14 mouse cellular contexts compared by ENCODE assay signal in genomic region chr17:5151852-5152251, GRCm38 (mm10).
DNase-seq lines count a peak whose midpoint lies in the region; ATAC-seq and TF ChIP-seq lines count a peak whose summit lies in the region.
"Had no signal": no experiment of that assay in that cellular context is flagged by ENCODE, and none has a peak within 500 bp of the region (broad histone marks: within the 10 kb centered on the region; RNA-seq: fewer than 3 reads in every experiment).

No protein-coding gene starts in this region.

- no peak overlapping the region for H3K27ac ChIP-seq in forebrain, embryonic 14.5 days (ENCODE audit: low read depth, low read length)
- no peak overlapping the region for H3K27ac ChIP-seq in forebrain, embryonic 12.5 days
- H3K27ac ChIP-seq in layer of hippocampus, adult 2 months, result peak overlapping the region; percentile 64
- no peak overlapping the region for H3K27ac ChIP-seq in forebrain, embryonic 16.5 days (ENCODE audit: low read length)
- no peak overlapping the region for H3K27ac ChIP-seq in limb, embryonic 14.5 days (replicated peaks; ENCODE audit: low read depth, low read length)
- no peak overlapping the region for H3K27ac ChIP-seq in liver, embryonic 12.5 days
- H3K27ac ChIP-seq: embryonic facial prominence, embryonic 12.5 days; macrophage had no signal

- DNase-seq in forebrain, embryonic 14.5 days (ENCODE audit: low spot score), result peak; percentile 22
- DNase-seq in layer of hippocampus, adult 2 months (ENCODE audit: low spot score in 2 of 2), result no peak
- DNase-seq in layer of hippocampus, adult 9-10 months (ENCODE audit: low spot score), result no peak
- no peak for DNase-seq in limb, embryonic 14.5 days (ENCODE audit: low spot score)
- DNase-seq in right cerebral cortex, postnatal 4 days, result no peak
- DNase-seq: cerebellum, postnatal 10 days; thymus, adult 18-20 months had no signal

- WGBS in forebrain, embryonic 14.5 days, result 72% methylated on average over 11 of the region's 11 CpGs
- 79% methylated on average over 11 of the region's 11 CpGs for WGBS in forebrain, embryonic 12.5 days
- WGBS in forebrain, embryonic 16.5 days, result 51% methylated on average over 11 of the region's 11 CpGs
- WGBS in limb, embryonic 14.5 days, result 50% methylated on average over 11 of the region's 11 CpGs
- 86% methylated on average over 11 of the region's 11 CpGs for WGBS in liver, embryonic 12.5 days (ENCODE audit: insufficient replicate concordance)

- no peak for ATAC-seq in forebrain, embryonic 14.5 days
- ATAC-seq in forebrain, embryonic 12.5 days (ENCODE audit: low FRiP score), result no peak
- ATAC-seq in forebrain, embryonic 16.5 days, result 0 out of 2 replicates have a peak, but pooled peaks have one; percentile 23
- peak; percentile 23; the same call in 1 of the 2 replicates for ATAC-seq in limb, embryonic 14.5 days (ENCODE audit: low FRiP score, low read depth)
- no peak for ATAC-seq in liver, embryonic 12.5 days

- peaks cover 6% of the 10 kb centered on the region; the same call in 1 of the 2 replicates for H3K4me1 ChIP-seq in forebrain, embryonic 14.5 days (ENCODE audit: control insufficient read depth, insufficient read depth, low read length)
- H3K4me1 ChIP-seq in forebrain, embryonic 12.5 days, result peaks cover 30% of the 10 kb centered on the region
- peaks cover 15% of the 10 kb centered on the region for H3K4me1 ChIP-seq in forebrain, embryonic 16.5 days (replicated peaks; ENCODE audit: control insufficient read depth, insufficient read depth, low read length)
- peaks cover 9% of the 10 kb centered on the region; the same call in 1 of the 2 replicates for H3K4me1 ChIP-seq in limb, embryonic 14.5 days (ENCODE audit: control insufficient read depth, insufficient read depth, low read length)
- peaks cover 19% of the 10 kb centered on the region for H3K4me1 ChIP-seq in liver, embryonic 12.5 days

- H3K36me3 ChIP-seq in forebrain, embryonic 14.5 days (ENCODE audit: control insufficient read depth, insufficient read depth, low read length), result no peaks in the 10 kb centered on the region
- H3K36me3 ChIP-seq in forebrain, embryonic 12.5 days (replicated peaks), result no peaks in the 10 kb centered on the region
- H3K36me3 ChIP-seq in forebrain, embryonic 16.5 days (ENCODE audit: control insufficient read depth, insufficient read depth), result no peaks in the 10 kb centered on the region
- no peaks in the 10 kb centered on the region for H3K36me3 ChIP-seq in limb, embryonic 14.5 days (ENCODE audit: control insufficient read depth, insufficient read depth, low read length)
- H3K36me3 ChIP-seq in liver, embryonic 12.5 days, result no peaks in the 10 kb centered on the region
- H3K36me3 ChIP-seq: embryonic facial prominence, embryonic 12.5 days had no signal

- no peak for TF ChIP-seq POLR2A in limb, embryonic 14.5 days (IDR thresholded peaks at IDR 0.05; ENCODE audit: borderline replicate concordance, extremely low read depth, insufficient read depth, insufficient read length)

- no peak overlapping the region for H3K4me3 ChIP-seq in forebrain, embryonic 14.5 days (ENCODE audit: low read depth, low read length)
- no peak overlapping the region for H3K4me3 ChIP-seq in forebrain, embryonic 12.5 days (replicated peaks)
- no peak overlapping the region for H3K4me3 ChIP-seq in layer of hippocampus, adult 2 months
- H3K4me3 ChIP-seq in forebrain, embryonic 16.5 days (replicated peaks; ENCODE audit: low read length), result no peak overlapping the region
- no peak overlapping the region for H3K4me3 ChIP-seq in limb, embryonic 14.5 days (replicated peaks; ENCODE audit: low read length)
- H3K4me3 ChIP-seq in liver, embryonic 12.5 days, result no peak overlapping the region
- H3K4me3 ChIP-seq: embryonic facial prominence, embryonic 12.5 days; myocyte had no signal

- H3K9ac ChIP-seq in forebrain, embryonic 14.5 days (ENCODE audit: low read length), result no peak overlapping the region
- no peak overlapping the region for H3K9ac ChIP-seq in forebrain, embryonic 12.5 days
- no peak overlapping the region for H3K9ac ChIP-seq in forebrain, embryonic 16.5 days (replicated peaks; ENCODE audit: low read depth, low read length)
- no peak overlapping the region for H3K9ac ChIP-seq in limb, embryonic 14.5 days (ENCODE audit: low read depth, low read length, severe bottlenecking)
- no peak overlapping the region for H3K9ac ChIP-seq in liver, embryonic 12.5 days
- H3K9ac ChIP-seq: embryonic facial prominence, embryonic 12.5 days; liver, embryonic 14.5 days had no signal

- no peaks in the 10 kb centered on the region for H3K27me3 ChIP-seq in forebrain, embryonic 14.5 days (replicated peaks; ENCODE audit: control insufficient read depth, insufficient read depth, low read length)
- no peaks in the 10 kb centered on the region for H3K27me3 ChIP-seq in forebrain, embryonic 12.5 days
- no peaks in the 10 kb centered on the region for H3K27me3 ChIP-seq in forebrain, embryonic 16.5 days (replicated peaks; ENCODE audit: control insufficient read depth, insufficient read depth, low read length)
- no peaks in the 10 kb centered on the region for H3K27me3 ChIP-seq in limb, embryonic 14.5 days (ENCODE audit: control insufficient read depth, insufficient read depth, low read length)
- no peaks in the 10 kb centered on the region for H3K27me3 ChIP-seq in liver, embryonic 12.5 days (replicated peaks)
- H3K27me3 ChIP-seq: embryonic facial prominence, embryonic 12.5 days had no signal

- no peak for TF ChIP-seq CTCF in layer of hippocampus, adult 2 months (conservative IDR thresholded peaks at IDR 0.05)

- no peaks in the 10 kb centered on the region for H3K9me3 ChIP-seq in forebrain, embryonic 14.5 days (replicated peaks; ENCODE audit: control insufficient read depth, low read length)
- H3K9me3 ChIP-seq in forebrain, embryonic 12.5 days, result no peaks in the 10 kb centered on the region
- H3K9me3 ChIP-seq in forebrain, embryonic 16.5 days (ENCODE audit: control insufficient read depth, low read length), result no peaks in the 10 kb centered on the region
- no peaks in the 10 kb centered on the region for H3K9me3 ChIP-seq in limb, embryonic 14.5 days (ENCODE audit: control insufficient read depth, low read length)
- H3K9me3 ChIP-seq in liver, embryonic 12.5 days (replicated peaks), result no peaks in the 10 kb centered on the region
- H3K9me3 ChIP-seq: embryonic facial prominence, embryonic 12.5 days had no signal

- no peak overlapping the region for H3K4me2 ChIP-seq in forebrain, embryonic 14.5 days (ENCODE audit: low read length)
- no peak overlapping the region for H3K4me2 ChIP-seq in forebrain, embryonic 12.5 days
- no peak overlapping the region for H3K4me2 ChIP-seq in forebrain, embryonic 16.5 days (ENCODE audit: low read length)
- H3K4me2 ChIP-seq in limb, embryonic 14.5 days (replicated peaks; ENCODE audit: low read depth, low read length, severe bottlenecking), result no peak overlapping the region
- no peak overlapping the region for H3K4me2 ChIP-seq in liver, embryonic 12.5 days
- H3K4me2 ChIP-seq: embryonic facial prominence, embryonic 12.5 days had no signal

Comparison
In these comparisons a context has a peak if more than half of its experiments do, and no peak if none do; other contexts are left out.
1. ATAC-seq: peak in forebrain, embryonic 16.5 days (single experiment) and limb, embryonic 14.5 days (single experiment); none in forebrain, embryonic 14.5 days (single experiment), forebrain, embryonic 12.5 days (single experiment) and liver, embryonic 12.5 days (single experiment).